Mouse (Mus musculus): ENCODE results near the gene Lsp1.
A peak's percentile ranks its signal among the peaks of the same experiment; 100 is the strongest.

The Lsp1 gene

DNA sequence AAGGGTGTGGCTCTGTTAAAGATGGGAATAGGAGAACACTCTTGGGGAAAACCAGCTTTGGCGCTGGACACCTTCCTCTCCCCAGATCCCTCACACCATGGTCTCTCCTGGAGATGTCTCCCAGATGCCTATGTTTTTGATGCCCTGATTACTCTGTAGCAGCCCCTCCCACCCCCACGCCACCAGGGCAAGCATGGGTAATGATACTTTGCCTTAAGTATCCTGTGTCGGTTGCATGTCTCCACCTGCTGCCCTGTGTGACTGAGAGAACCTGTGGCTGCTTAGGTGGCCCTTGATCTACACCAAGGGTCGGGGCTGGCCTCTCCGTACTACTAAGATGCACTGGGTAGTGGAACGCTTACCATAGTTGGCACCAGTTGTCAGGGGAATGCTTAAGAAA is 17.4 kb downstream of the Lsp1 start:
- no peak for DNase-seq

- DNase-seq, result no peak
These were observed 18.0 kb downstream of the Lsp1 start for GRCm38 (mm10) chr7:142478574-142478973.

DNA sequence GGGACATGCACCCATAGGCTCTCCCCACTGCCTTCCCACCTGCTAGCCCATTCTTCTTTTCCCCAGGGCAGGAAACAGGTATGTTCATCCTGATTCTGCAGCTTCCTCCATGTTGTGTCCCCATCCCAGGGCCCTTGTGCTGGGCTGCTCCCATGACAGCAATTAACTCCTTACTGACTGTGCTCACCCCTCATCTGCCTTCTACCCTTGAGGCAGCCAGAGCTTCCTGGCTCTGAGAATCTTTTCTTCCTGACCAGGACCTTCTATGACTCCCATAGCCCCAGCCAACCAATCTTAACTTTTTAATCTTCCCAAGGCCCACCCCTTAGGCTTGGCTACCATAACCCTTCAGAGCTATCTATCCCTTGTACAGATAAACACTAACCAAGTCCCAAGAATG is 18.7 kb downstream of the Lsp1 start:
- DNase-seq, result no peak

- no peak for DNase-seq
These were observed 19.3 kb downstream of the Lsp1 start for GRCm38 (mm10) chr7:142479886-142480285.

- no peak for DNase-seq
These were observed 20.1 kb downstream of the Lsp1 start for GRCm38 (mm10) chr7:142480661-142481060.

- DNase-seq, result peak; percentile 81
These were observed 20.6 kb downstream of the Lsp1 start for GRCm38 (mm10) chr7:142481186-142481567.

- peak; percentile 80 for DNase-seq
These were observed 21.1 kb downstream of the Lsp1 start for GRCm38 (mm10) chr7:142481568-142482255.

- no peak for DNase-seq
These were observed 21.6 kb downstream of the Lsp1 start for GRCm38 (mm10) chr7:142482256-142482609.

GRCm38 (mm10) chr7:142483136-142483535 is 22.5 kb downstream of the Lsp1 start:
- DNase-seq, result no peak

GRCm38 (mm10) chr7:142484780-142485179 is 24.2 kb downstream of the Lsp1 start:
- DNase-seq, result no peak

DNA sequence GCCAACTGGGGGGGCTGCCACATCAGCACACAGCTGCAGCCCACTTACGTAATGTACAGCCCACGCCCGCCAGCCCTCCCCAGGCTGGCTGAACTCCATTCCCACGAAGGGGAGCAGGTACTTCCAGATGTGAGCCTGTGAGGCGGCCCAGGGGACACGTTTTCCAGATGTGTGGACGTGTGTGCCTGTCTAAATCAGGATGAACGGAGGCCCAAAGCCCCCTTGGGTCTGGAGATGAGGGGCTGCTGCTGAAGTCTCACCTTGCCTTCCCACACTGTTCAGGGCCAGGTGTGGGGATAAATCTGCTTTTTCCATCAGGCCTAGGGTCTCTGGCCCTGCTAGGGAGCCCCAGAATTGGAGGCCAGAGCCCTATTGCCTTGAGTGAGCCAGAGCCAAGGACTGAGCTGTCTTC is 26.1 kb downstream of the Lsp1 start:
- no peak for DNase-seq

- DNase-seq, result no peak
These were observed 26.8 kb downstream of the Lsp1 start for GRCm38 (mm10) chr7:142487341-142487859.

- no peak for DNase-seq
These were observed 27.4 kb downstream of the Lsp1 start for GRCm38 (mm10) chr7:142488053-142488452.

GRCm38 (mm10) chr7:142493535-142493934 is 32.9 kb downstream of the Lsp1 start:
- DNase-seq, result no peak

- no peak for DNase-seq
These were observed 35.5 kb downstream of the Lsp1 start for GRCm38 (mm10) chr7:142496158-142496557.

GRCm38 (mm10) chr7:142496800-142497199 is 36.2 kb downstream of the Lsp1 start:
- peak; percentile 45 for DNase-seq

DNA sequence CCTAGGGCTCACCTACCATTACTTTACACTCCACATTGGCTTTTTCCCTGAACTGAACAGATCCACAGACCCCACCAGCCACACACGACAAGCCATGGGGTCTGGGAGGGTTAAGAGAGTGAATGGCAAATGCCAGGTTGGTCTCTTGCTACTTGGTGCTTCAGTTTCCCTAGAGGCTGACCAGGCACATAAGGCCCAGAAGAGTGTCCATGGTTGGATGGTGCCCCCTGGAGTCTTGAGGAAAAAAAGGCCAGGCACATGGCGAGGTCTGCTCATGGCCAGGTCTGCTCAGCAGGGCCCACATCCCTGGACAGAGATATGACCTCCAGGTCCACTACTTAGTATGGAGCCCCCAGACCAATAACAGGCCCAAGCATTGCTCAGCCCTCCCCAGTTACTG is 37.2 kb downstream of the Lsp1 start:
- DNase-seq, result no peak

GRCm38 (mm10) chr7:142498575-142498974 is 38.0 kb downstream of the Lsp1 start, which contains the start of gene Tnnt3:
Gene Tnnt3 (plus strand): TSS chr7:142498836.
- DNase-seq, result no peak

DNA sequence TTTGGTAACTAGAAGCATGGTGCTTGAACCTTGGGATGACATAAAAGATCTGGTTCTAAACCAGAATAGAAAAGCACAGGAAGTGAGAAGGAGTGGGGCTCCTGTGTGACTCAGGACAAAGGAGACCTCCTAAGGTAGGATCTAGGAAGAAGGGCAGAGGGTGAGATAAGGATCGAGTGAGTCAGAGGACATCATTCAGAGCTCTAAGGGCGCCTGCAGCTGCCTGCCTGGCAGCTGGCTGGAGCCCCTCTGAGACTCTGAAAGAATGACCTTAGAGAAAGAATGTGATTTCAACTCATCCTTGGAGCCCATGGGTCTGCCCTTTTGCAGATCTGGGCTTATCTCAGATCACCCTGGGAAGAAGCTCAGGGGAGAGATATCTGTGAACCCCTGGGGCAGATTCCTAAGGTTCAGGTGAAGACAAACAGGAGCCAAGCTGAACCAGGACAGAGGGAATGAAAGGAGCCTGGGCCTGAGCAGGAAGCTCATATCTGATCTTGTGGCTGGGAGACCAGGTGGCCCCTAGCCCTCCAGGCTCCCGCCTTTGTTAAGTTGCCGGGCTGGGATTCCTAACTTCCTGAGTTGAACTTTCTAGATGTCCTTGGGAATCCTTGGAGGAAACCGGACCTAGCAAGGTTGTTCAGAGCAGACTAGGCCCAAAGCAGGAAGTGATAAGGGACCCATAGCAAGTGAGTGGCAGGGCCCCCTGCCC is 38.6 kb downstream of the Lsp1 start:
- no peak for DNase-seq

DNA sequence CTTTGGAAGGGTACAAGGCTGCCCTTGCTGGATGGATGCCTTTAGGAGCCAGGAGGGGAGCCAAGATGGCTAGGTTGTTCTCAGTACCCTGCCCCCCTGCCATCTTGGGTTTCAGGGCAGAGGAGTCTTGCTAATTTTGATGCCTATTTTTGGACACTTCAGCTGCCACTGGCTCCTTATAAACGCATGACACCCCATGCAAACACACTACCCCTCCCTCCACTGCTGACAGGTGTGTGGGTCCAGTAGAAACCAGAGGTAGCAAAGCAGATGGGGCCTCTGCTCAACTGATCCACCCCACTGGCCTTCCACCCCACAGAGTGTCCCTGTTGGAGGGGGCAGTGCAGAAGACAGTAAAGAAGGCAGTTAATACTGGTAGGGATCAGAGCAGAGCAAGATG is 39.4 kb downstream of the Lsp1 start:
- DNase-seq, result no peak

- no peak for DNase-seq
These were observed 42.6 kb downstream of the Lsp1 start for GRCm38 (mm10) chr7:142503206-142503605.

- DNase-seq, result no peak
These were observed 45.3 kb downstream of the Lsp1 start for GRCm38 (mm10) chr7:142505942-142506341.

DNA sequence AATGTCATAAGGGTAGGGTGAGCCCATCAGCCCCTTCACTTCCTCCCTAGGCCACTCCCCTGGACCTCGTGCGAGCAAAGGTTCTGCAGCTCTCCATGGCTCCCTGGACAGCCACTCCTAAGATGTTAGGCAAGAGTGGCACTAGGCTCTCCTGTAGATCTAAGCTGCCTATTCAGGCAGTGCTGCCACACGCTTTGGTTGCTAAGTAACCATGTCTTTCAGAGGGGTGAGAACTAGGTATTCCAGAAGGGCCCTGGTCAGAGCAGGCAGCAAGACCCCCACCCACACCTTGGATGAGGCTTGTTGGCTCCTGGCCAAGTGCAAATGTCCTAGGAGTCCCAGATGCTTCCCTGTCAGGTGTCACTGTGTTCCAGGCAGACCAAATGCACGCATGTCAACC is 45.9 kb downstream of the Lsp1 start:
- DNase-seq, result no peak

- no peak for DNase-seq
These were observed 46.8 kb downstream of the Lsp1 start for GRCm38 (mm10) chr7:142507453-142507852.

Measured in thymus, postnatal 4 days (tissue).